Mouse (Mus musculus): ENCODE measurements at regions not wholly inside any gene's neighbourhood (a gene's known extent, or its start where the extent isn't known, plus 50 kb on each side); places are given as distances from the start of the nearest gene placed in this dataset.

GRCm38 (mm10) chr10:17008683-17009082, 714.3 kb upstream of the Cited2 start:
- TF ChIP-seq CTCF (IDR thresholded peaks at IDR 0.05) (no peak), POLR2A (IDR thresholded peaks at IDR 0.05; ENCODE audit: insufficient read depth, low read depth, low read length) (no peak), EP300 (IDR thresholded peaks at IDR 0.05; ENCODE audit: insufficient read depth, low read depth, low read length) (no peak)
- intact Hi-C loops (cut with DNase I): no loop called here
- Histone ChIP-seq H3K79me2 (replicated peaks; ENCODE audit: control insufficient read depth, insufficient read depth, low read length) (no peaks in the 10 kb centered on the region), H3K4me3 (no peak overlapping the region), H3K27me3 (ENCODE audit: control insufficient read depth, insufficient read depth, low read length) (no peaks in the 10 kb centered on the region; the same call in 1 of the 2 replicates), H3K4me1 (ENCODE audit: control insufficient read depth, insufficient read depth, low read length) (no peaks in the 10 kb centered on the region; the same call in none of the 2 replicates), H3K9ac (ENCODE audit: low read depth, low read length) (no peak overlapping the region), H3K36me3 (ENCODE audit: control insufficient read depth, insufficient read depth, low read length) (no peaks in the 10 kb centered on the region), H3K27ac (no peak overlapping the region)
- WGBS: 86% methylated on average over 4 of the region's 4 CpGs
- no peak for DNase-seq

- no peaks in the 10 kb centered on the region for H3K36me3 ChIP-seq (ENCODE audit: control insufficient read depth, insufficient read depth, low read length)
- no peak overlapping the region for H3K27ac ChIP-seq
- no peak for DNase-seq
- no peaks in the 10 kb centered on the region; the same call in 1 of the 2 replicates for H3K27me3 ChIP-seq (ENCODE audit: control insufficient read depth, insufficient read depth, low read length)
- H3K9ac ChIP-seq (ENCODE audit: low read depth, low read length): no peak overlapping the region
- intact Hi-C loops (cut with DNase I): no loop called here
- no peaks in the 10 kb centered on the region for H3K79me2 ChIP-seq (replicated peaks; ENCODE audit: control insufficient read depth, insufficient read depth, low read length)
- WGBS: 71% methylated on average over 3 of the region's 3 CpGs
- TF ChIP-seq EP300 (IDR thresholded peaks at IDR 0.05; ENCODE audit: insufficient read depth, low read depth, low read length) (no peak), CTCF (IDR thresholded peaks at IDR 0.05) (no peak), POLR2A (IDR thresholded peaks at IDR 0.05; ENCODE audit: insufficient read depth, low read depth, low read length) (no peak)
- H3K4me3 ChIP-seq: no peak overlapping the region
- H3K4me1 ChIP-seq (ENCODE audit: control insufficient read depth, insufficient read depth, low read length): no peaks in the 10 kb centered on the region; the same call in none of the 2 replicates
These were observed 713.0 kb upstream of the Cited2 start for GRCm38 (mm10) chr10:17010047-17010446.

- Histone ChIP-seq H3K4me1 (ENCODE audit: control insufficient read depth, insufficient read depth, low read length) (no peaks in the 10 kb centered on the region; the same call in none of the 2 replicates), H3K9ac (ENCODE audit: low read depth, low read length) (no peak overlapping the region), H3K4me3 (no peak overlapping the region), H3K27ac (no peak overlapping the region), H3K36me3 (ENCODE audit: control insufficient read depth, insufficient read depth, low read length) (no peaks in the 10 kb centered on the region), H3K79me2 (replicated peaks; ENCODE audit: control insufficient read depth, insufficient read depth, low read length) (no peaks in the 10 kb centered on the region), H3K27me3 (ENCODE audit: control insufficient read depth, insufficient read depth, low read length) (no peaks in the 10 kb centered on the region; the same call in 1 of the 2 replicates)
- TF ChIP-seq EP300 (IDR thresholded peaks at IDR 0.05; ENCODE audit: insufficient read depth, low read depth, low read length) (no peak), CTCF (IDR thresholded peaks at IDR 0.05) (no peak), POLR2A (IDR thresholded peaks at IDR 0.05; ENCODE audit: insufficient read depth, low read depth, low read length) (no peak)
- no peak for DNase-seq
- 83% methylated on average over 2 of the region's 2 CpGs for WGBS
- intact Hi-C loops (cut with DNase I): no loop called here
These were observed 711.1 kb upstream of the Cited2 start for GRCm38 (mm10) chr10:17011876-17012275.

- no peak for DNase-seq
- no peaks in the 10 kb centered on the region; the same call in none of the 2 replicates for H3K4me1 ChIP-seq (ENCODE audit: control insufficient read depth, insufficient read depth, low read length)
- TF ChIP-seq POLR2A (IDR thresholded peaks at IDR 0.05; ENCODE audit: insufficient read depth, low read depth, low read length) (no peak), CTCF (IDR thresholded peaks at IDR 0.05) (no peak), EP300 (IDR thresholded peaks at IDR 0.05; ENCODE audit: insufficient read depth, low read depth, low read length) (no peak)
- H3K9ac ChIP-seq (ENCODE audit: low read depth, low read length): no peak overlapping the region
- WGBS: 48% methylated on average over 3 of the region's 3 CpGs
- no peak overlapping the region for H3K4me3 ChIP-seq
- H3K27me3 ChIP-seq (ENCODE audit: control insufficient read depth, insufficient read depth, low read length): no peaks in the 10 kb centered on the region; the same call in 1 of the 2 replicates
- no peaks in the 10 kb centered on the region for H3K36me3 ChIP-seq (ENCODE audit: control insufficient read depth, insufficient read depth, low read length)
- intact Hi-C loops (cut with DNase I): no loop called here
- no peak overlapping the region for H3K27ac ChIP-seq
- no peaks in the 10 kb centered on the region for H3K79me2 ChIP-seq (replicated peaks; ENCODE audit: control insufficient read depth, insufficient read depth, low read length)
These were observed 710.5 kb upstream of the Cited2 start for GRCm38 (mm10) chr10:17012541-17012975.

GRCm38 (mm10) chr10:17014826-17015225, 708.2 kb upstream of the Cited2 start:
- Histone ChIP-seq H3K27ac (no peak overlapping the region), H3K27me3 (ENCODE audit: control insufficient read depth, insufficient read depth, low read length) (no peaks in the 10 kb centered on the region; the same call in 1 of the 2 replicates), H3K9ac (ENCODE audit: low read depth, low read length) (no peak overlapping the region), H3K79me2 (replicated peaks; ENCODE audit: control insufficient read depth, insufficient read depth, low read length) (no peaks in the 10 kb centered on the region), H3K4me3 (no peak overlapping the region), H3K36me3 (ENCODE audit: control insufficient read depth, insufficient read depth, low read length) (no peaks in the 10 kb centered on the region), H3K4me1 (ENCODE audit: control insufficient read depth, insufficient read depth, low read length) (no peaks in the 10 kb centered on the region; the same call in none of the 2 replicates)
- intact Hi-C loops (cut with DNase I): no loop called here
- DNase-seq: no peak
- 73% methylated on average over 3 of the region's 3 CpGs for WGBS
- TF ChIP-seq EP300 (IDR thresholded peaks at IDR 0.05; ENCODE audit: insufficient read depth, low read depth, low read length) (no peak), CTCF (IDR thresholded peaks at IDR 0.05) (no peak), POLR2A (IDR thresholded peaks at IDR 0.05; ENCODE audit: insufficient read depth, low read depth, low read length) (no peak)

- TF ChIP-seq EP300 (IDR thresholded peaks at IDR 0.05; ENCODE audit: insufficient read depth, low read depth, low read length) (no peak), POLR2A (IDR thresholded peaks at IDR 0.05; ENCODE audit: insufficient read depth, low read depth, low read length) (no peak)
- no peaks in the 10 kb centered on the region for H3K79me2 ChIP-seq (replicated peaks; ENCODE audit: control insufficient read depth, insufficient read depth, low read length)
- no peak overlapping the region for H3K27ac ChIP-seq
- H3K27me3 ChIP-seq (ENCODE audit: control insufficient read depth, insufficient read depth, low read length): no peaks in the 10 kb centered on the region; the same call in 1 of the 2 replicates
- no peak for DNase-seq
- H3K36me3 ChIP-seq (ENCODE audit: control insufficient read depth, insufficient read depth, low read length): no peaks in the 10 kb centered on the region
- no peak overlapping the region for H3K4me3 ChIP-seq
- no peaks in the 10 kb centered on the region for H3K4me1 ChIP-seq (ENCODE audit: control insufficient read depth, insufficient read depth, low read length)
- intact Hi-C loops (cut with DNase I): no loop called here
- no peak overlapping the region for H3K9ac ChIP-seq (ENCODE audit: low read depth, low read length)
- 91% methylated on average over 4 of the region's 4 CpGs for WGBS
These were observed 706.2 kb upstream of the Cited2 start for GRCm38 (mm10) chr10:17016854-17017253.

Data from heart, adult 2 months (tissue).